Mouse (Mus musculus): Measurements from ENCODE around the gene Speer2.

Speer2 gene

GRCm38 (mm10) chr16:69863644-69864043, at the start of gene Speer2:
Gene Speer2, minus strand, starts transcription at chr16:69863744.
- DNase-seq (ENCODE audit: low read depth) = no peak

- no peak for DNase-seq (ENCODE audit: low read depth)
Observed at GRCm38 (mm10) chr16:69904303-69904702, 40.8 kb upstream of the Speer2 start.

GRCm38 (mm10) chr16:69880712-69881111, 17.2 kb upstream of the Speer2 start:
- DNase-seq (ENCODE audit: low read depth) = no peak

GRCm38 (mm10) chr16:69836628-69837027, 26.9 kb downstream of the Speer2 start:
- no peak for DNase-seq (ENCODE audit: low read depth)

GRCm38 (mm10) chr16:69813652-69814051, 49.9 kb downstream of the Speer2 start:
- DNase-seq (ENCODE audit: low read depth) = no peak

Data from induced T-regulatory cell, adult 2 months (primary cell).